Mouse (Mus musculus): ENCODE results near the gene Tor1a.

Gene Tor1a

DNA sequence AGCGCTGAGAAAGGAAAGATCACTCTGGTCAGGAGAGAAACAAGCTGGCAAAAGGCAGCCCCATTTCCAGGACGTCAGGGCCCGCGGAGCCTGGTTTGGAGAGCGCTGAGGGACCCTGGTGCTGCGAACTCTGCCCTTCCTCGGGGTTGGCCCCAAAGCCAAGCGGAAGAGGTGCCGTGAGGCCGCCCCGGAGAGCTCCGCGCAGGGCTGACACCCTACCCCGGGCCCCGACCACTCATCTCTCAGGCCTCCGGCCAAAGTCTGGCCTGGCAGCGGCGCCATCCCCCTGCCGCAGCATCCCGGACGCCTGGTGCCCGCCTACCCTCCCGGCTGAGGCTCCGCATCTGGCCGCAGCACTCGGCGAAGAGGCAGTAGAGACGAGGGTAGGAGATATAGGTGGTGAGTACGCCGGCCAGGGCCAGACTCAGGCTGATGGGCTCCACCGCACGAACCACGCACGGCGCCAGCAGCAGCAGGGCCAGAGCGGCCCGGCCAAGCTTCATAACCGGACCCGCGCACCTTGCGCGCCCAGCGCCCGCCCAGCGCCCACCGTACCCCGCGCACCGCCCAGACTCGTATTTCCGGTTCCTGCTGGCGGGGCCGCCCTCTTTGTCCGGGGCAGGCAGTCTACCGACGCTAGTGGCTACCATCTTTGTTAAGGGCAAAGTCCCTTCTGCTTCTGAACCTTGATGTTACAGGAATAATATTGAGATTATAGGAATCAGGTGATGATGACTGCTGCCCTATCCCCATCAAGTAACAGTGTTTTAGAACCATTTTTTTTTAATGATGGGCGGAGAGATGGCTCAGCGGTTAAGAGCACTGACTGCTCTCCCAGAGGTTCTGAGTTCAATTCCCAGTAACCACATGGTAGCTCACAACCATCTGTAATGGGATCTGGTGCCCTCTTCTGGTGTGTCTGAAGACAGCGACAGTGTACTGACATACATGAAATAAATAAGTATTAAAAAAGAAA, at the start of gene Tor1a:
Gene Tor1a, minus strand, starts transcription at position 582 of the 976 bp plus-strand sequence.
- DNase-seq: peak; percentile 90

DNA sequence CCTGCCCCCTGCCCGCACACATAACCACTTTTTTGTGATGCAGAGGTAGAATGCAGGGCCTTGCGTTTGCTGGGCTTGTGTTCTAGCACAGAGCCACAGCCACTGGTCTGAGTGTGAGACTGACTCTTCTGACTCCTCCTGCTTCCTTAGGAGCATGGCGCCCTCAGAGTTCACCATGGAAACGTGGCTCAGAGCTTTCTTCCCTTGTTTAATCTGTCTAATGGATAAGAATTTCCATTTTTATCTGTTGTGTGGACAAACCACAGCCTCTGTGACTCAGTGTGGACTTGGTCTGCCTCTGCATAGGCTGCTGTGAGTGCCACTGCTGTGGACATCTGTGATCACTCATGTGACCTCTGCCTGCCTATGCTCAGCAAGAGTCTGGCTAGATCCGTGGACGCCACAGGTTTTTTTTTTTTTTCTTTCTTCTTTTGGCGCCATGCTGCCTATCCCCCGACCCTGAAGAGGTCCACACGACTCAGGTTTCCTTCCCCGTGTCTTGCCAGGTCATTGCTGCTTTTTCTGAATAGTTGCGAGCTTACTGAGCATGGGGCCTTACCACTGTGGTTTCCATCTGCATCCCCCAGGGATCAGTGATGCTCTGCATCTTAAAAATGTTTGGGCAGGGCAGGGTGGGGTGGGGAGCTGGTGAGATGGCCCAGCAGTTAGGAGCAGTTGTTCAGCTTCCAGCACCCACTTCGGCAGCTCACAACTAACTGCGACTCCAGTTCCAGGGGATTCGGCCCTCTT, 45.8 kb upstream of the Tor1a start:
- DNase-seq: no peak

- DNase-seq: no peak
These were observed 39.5 kb upstream of the Tor1a start for GRCm38 (mm10) chr2:31007208-31007607.

DNA sequence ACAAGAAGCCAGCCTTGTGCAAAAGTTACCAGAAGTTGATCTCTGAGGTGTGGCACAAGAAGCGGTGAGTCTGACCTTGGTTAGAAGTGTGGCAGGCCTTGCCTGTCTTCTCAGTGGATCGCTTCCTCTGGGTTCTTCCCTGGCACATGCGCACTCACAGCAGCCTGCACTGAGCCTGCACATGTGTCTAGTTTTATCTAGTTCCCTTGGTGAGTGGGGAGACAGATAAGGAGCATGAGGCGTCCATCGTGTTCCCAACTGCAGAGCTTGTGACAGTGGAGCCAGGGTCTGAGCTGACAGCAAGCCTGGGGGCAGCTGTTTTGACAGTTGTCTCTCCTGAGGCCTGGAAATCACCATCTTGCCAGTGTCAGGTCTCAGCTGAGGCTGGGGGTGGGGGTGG, 38.7 kb upstream of the Tor1a start:
- no peak for DNase-seq

- DNase-seq: no peak
These were observed 37.7 kb upstream of the Tor1a start for GRCm38 (mm10) chr2:31005453-31005852.

- DNase-seq: peak; percentile 65
These were observed 35.1 kb upstream of the Tor1a start for GRCm38 (mm10) chr2:31002857-31003256.

DNA sequence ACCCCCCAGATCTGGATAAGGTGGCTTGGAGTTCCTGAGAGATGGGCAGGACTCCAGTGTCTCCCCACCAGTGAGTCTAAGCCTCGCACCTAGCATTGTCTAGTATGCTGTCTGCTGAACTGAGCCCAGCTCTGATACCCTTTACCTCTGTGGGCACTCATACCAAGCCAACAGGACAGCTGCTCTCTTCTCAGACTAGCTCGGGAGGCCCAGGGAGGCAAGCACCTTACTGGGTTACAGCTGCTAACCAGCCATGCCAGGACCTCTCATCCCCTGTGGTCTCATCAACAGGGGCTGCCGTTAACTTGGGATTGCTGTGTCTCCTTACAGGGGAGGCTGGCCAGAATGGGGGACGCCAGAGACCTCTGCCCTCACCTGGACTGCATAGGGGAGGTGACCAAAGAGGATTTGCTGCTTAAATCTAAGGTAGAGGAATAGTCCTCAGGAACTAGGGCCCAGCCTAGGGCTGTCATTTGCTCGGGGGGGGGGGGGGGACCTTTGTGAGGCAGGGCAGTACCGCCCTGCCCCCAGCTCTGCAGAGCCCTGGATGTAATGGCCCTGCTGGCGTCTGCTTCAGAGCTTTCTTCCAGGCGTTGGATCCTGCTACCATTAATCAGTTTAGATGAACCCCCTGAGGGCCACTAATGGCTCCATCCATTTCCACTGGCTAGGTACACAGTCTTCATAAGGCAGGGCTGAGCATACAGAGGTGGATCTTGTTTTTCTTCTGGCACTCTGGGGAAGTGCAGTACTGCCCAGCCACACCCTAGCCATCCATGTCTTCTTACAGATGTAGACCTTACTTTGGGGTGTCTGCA, 30.9 kb upstream of the Tor1a start:
- DNase-seq: no peak

DNA sequence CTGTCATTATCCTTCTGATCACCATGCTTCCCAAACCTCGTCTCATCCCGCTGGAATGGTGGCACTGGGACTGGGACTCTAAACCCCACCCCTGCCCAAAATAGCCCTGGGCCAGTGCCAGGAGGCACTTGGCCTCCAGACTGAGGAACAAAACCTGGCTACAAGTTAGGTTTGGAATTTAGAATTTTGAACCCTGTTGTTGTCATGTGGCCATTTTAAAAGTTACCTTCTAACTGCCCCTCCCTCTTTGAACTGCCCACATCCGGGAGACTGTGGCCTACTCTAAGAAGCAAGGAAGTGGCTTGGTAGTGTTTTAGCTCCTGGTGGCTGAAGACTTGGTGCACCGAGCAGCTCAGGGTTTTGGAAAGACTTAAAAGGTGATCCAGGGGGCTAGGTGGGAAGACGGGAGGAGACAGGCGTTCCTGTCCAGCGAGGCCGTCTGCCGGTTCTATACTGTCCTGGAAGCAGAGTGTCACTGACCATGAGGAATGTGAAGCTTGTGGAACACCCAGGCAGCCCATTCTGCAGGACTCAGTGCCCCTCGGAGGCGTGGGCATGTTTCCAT, 27.8 kb upstream of the Tor1a start:
- peak; percentile 45 for DNase-seq

DNA sequence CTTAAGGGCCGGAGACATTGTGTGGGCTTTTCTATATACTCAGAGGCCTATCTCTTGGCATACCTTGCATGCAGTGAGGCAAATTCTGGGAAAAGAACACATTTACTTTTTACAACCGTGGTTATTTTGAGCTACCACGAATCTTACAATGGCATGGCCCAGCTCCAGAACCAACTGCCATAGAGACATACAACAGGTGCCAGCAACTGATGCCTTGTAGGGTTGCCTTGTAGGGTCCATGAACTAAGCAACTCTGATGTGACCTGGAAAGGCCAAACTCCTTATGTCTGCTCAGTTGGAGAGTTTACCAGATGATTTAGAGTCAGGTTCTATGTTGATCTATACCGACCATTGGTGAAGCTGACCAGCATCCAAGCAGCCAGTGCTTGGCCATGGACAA, 27.1 kb upstream of the Tor1a start:
- no peak for DNase-seq

GRCm38 (mm10) chr2:30990221-30990620, 22.5 kb upstream of the Tor1a start:
- DNase-seq: no peak

- peak; percentile 58 for DNase-seq
These were observed 17.6 kb upstream of the Tor1a start for GRCm38 (mm10) chr2:30985111-30986020.

- DNase-seq: peak; percentile 63
These were observed 15.3 kb upstream of the Tor1a start for GRCm38 (mm10) chr2:30983024-30983423.

GRCm38 (mm10) chr2:30981790-30982513, 14.2 kb upstream of the Tor1a start, which contains the start of the genes BC005624 and Usp20:
BC005624 (minus strand) TSS chr2:30982201.
Usp20 (plus strand) TSS chr2:30982279.
- DNase-seq: peak; percentile 100

DNA sequence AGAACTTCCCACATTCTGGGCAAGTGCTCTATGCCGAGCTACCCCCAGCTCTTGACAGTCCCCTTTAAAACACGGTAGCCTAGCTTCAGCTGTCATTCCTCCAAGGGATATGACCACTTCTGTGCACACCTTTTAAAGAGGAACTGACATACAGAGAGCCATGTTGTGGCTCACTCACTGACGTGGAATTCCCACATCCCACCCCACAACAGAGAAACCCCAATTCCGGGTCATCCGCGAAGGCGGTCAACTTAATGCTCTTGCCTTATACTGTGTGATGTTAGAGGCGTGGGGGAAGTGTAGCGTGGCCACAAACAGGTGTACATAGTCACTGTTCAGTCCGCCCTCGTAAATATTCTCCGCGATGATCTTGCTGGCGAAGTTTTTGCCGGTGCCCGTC, 907 bp downstream of the Tor1a start:
- no peak for DNase-seq

GRCm38 (mm10) chr2:30965627-30966026, 2.1 kb downstream of the Tor1a start:
- DNase-seq: no peak

- no peak for DNase-seq
These were observed 5.0 kb downstream of the Tor1a start for GRCm38 (mm10) chr2:30962570-30963254.

DNA sequence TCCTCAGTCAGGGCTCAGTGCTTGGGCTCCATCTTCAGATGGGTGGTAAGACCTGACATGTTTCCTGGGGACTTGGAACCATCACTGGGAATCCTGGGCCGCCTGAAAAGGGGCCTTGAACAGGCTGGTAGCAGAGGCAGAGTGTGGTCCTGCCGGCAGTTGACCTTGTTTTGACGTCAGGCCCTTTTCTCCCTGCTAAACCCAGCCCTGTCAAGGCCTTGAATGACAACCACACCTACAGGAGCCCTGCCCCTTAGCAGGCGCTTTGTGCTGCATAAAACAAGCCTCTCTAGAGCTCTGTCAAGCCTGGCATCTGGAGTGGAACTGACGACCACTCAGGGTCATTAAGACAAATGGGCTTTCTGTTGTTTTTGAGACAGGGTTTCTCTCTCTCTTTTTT, 7.9 kb downstream of the Tor1a start:
- no peak for DNase-seq

DNA sequence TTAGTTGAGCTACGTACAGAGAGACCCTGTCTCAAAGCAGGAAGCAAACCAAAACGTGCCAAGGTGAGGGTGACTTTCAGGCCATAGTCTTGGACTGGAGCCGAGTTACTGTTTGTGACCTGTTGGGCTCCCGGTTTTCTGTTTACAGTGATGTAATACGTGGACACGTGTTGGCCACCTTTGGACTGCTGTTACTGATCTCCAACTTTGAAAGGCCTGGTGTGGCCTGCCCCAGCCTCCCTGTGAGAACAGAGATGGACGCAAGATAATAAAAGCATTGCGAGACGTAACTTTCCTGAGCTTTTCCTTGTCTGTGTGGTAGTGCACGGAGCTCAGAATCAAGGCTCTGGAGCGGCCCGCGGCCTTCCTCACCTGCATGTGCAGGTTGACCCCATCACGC, 9.0 kb downstream of the Tor1a start:
- DNase-seq: no peak

DNA sequence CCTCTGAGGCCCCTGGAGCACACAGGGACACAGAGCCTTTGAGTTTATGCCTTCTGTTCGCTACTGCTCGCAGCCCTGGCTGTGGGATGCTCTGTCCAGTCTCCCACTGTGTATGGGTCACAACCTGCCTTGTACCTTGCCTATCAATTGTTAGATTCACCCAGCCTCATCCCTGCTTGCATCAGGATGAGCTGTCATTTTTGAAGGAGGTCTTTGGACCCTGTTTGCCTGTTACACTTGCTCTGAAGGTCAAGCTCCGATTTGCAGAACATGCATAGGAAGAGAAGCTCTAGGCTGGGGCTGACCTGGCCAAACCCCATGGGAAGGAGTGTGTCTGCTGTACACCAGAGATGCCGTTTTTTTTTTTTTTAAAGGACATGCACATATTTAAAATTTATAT, 10.2 kb downstream of the Tor1a start:
- no peak for DNase-seq

DNA sequence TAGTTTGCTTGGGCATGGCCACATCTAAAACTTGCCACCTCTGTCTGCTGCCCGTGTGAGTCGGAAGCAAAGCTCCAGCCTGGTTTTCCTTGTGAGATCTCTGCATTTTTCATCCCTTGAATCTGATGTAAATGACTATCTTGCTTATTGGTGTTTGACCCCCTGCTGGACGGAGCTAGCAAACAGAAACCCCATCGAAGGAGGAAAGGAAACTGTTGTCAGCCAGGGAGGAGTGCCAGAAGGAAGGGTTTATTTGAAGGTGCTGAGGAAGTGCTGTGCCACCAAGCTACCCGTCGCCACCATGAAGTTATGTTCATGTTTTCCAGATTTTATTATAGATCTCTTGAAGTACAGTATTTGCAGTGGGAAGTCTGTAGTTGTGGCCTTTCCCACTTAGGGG, 12.9 kb downstream of the Tor1a start:
- DNase-seq: no peak
